Mouse (Mus musculus) myocyte (in vitro differentiated cells): ENCODE results near the gene Mfn1.
A peak's percentile ranks its signal among the peaks of the same experiment; 100 is the strongest.

ENCODE experiments used
- E2F4 ChIP-seq: IDR thresholded peaks from one replicate; pipeline ENCODE4 v1.6.1; 2011; ENCODE audit warnings: mild to moderate bottlenecking, control low read depth, moderate library complexity; ENCODE audit not compliant: insufficient read depth
- MAX ChIP-seq: IDR thresholded peaks from one replicate; pipeline ENCODE4 v1.6.1; 2011; ENCODE audit warnings: low read depth, mild to moderate bottlenecking, control low read depth
- MYOG ChIP-seq, 3 experiments: IDR thresholded peaks; one replicate each; pipeline ENCODE4 v1.6.1; 2011; ENCODE audit warnings: control low read depth in 2 of 3, low read depth in 2 of 3, mild to moderate bottlenecking in 2 of 3; ENCODE audit not compliant: insufficient read length in 2 of 3, control insufficient read depth in 1 of 3, insufficient read depth in 1 of 3
- POLR2A ChIP-seq: IDR thresholded peaks from one replicate; pipeline ENCODE4 v1.6.1; 2011; ENCODE audit warnings: low read depth, mild to moderate bottlenecking, control low read depth, moderate library complexity; ENCODE audit not compliant: insufficient read length
- POLR2AphosphoS2 ChIP-seq: IDR thresholded peaks from one replicate; pipeline ENCODE4 v1.6.1; 2011; ENCODE audit warnings: low read depth, control low read depth; ENCODE audit not compliant: insufficient read length
- TCF3 ChIP-seq: IDR thresholded peaks from one replicate; pipeline ENCODE4 v1.6.1; 2011; ENCODE audit warnings: low read depth, control low read depth; ENCODE audit not compliant: insufficient read length
- USF1 ChIP-seq: IDR thresholded peaks from one replicate; pipeline ENCODE4 v1.6.1; 2011; ENCODE audit warnings: low read depth, mild to moderate bottlenecking, control low read depth, moderate library complexity

GRCm38 (mm10) chr3:32506366-32507225, 22.7 kb upstream of the Mfn1 start:
- TF ChIP-seq TCF3: peak; percentile 13
- TF ChIP-seq E2F4: no peak
- no peak for TF ChIP-seq POLR2A
- TF ChIP-seq MYOG (IDR thresholded peaks at IDR 0.05; ENCODE audit: control insufficient read depth in 1 of 3, insufficient read depth in 1 of 3, insufficient read length in 2 of 3, low read depth in 2 of 3): peak in 2 of 3 experiments; percentile 65 to 69
- TF ChIP-seq POLR2AphosphoS2: no peak
- TF ChIP-seq MAX: no peak
- no peak for TF ChIP-seq USF1
